Mouse (Mus musculus) MEL (cell line): Measurements from ENCODE around the gene Adgrb3. TPM values are rescaled to one million over a fixed set of nuclear protein-coding genes. Genes with fewer than 3 reads are reported as not detected.

Experiments
- DNase-seq: peaks from one replicate; pipeline ENCODE4 v3.0.0; 2011; ENCODE audit warnings: low read depth, low spot score
- H3K27ac ChIP-seq: 2 replicates; pipeline ENCODE4 v1.5.1; 2012; ENCODE audit warnings: low read depth, mild to moderate bottlenecking, control low read depth, low read length, moderate library complexity; ENCODE audit not compliant: control insufficient read depth
- H3K27me3 ChIP-seq, 2 experiments: fragments of 150-350 bp in 1 of 2; sonication (generic) in 1 of 2; 2 replicates each; pipeline ENCODE4 v1.6.1; 2012; ENCODE audit warnings: low read length in 2 of 2, mild to moderate bottlenecking in 2 of 2, improper control_type of control experiment in 1 of 2, moderate library complexity in 1 of 2; ENCODE audit not compliant: insufficient read depth in 2 of 2, control insufficient read depth in 1 of 2
- H3K36me3 ChIP-seq, 2 experiments: 2 replicates each; pipeline ENCODE4 v1.6.1; 2012 to 2014; ENCODE audit warnings: low read length in 2 of 2, improper control_type of control experiment in 1 of 2, inconsistent platforms in 1 of 2, mild to moderate bottlenecking in 1 of 2; ENCODE audit not compliant: insufficient read depth in 2 of 2, control insufficient read depth in 1 of 2
- H3K4me1 ChIP-seq, 2 experiments: fragments of 150-350 bp in 1 of 2; sonication (generic) in 1 of 2; 2 replicates each; pipeline ENCODE4 v1.6.1; 2012; ENCODE audit warnings: low read length in 2 of 2, improper control_type of control experiment in 1 of 2, mild to moderate bottlenecking in 1 of 2; ENCODE audit not compliant: insufficient read depth in 2 of 2, control insufficient read depth in 1 of 2
- H3K4me3 ChIP-seq, 2 experiments: fragments of 150-350 bp in 1 of 2; sonication (generic) in 1 of 2; 2 replicates each; pipeline ENCODE4 v1.5.1; 2012; ENCODE audit warnings: low read depth in 2 of 2, low read length in 2 of 2, mild to moderate bottlenecking in 2 of 2, moderate library complexity in 2 of 2, control low read depth in 1 of 2, improper control_type of control experiment in 1 of 2; ENCODE audit not compliant: control insufficient read depth in 1 of 2, insufficient read depth in 1 of 2
- H3K79me2 ChIP-seq: 2 replicates; pipeline ENCODE4 v1.6.1; 2012; ENCODE audit warnings: mild to moderate bottlenecking, low read length, moderate library complexity; ENCODE audit not compliant: control insufficient read depth, poor library complexity, insufficient read depth
- H3K9ac ChIP-seq: 2 replicates; pipeline ENCODE4 v1.6.1; 2012; ENCODE audit warnings: low read depth, mild to moderate bottlenecking, control low read depth, low read length, moderate library complexity; ENCODE audit not compliant: control insufficient read depth, poor library complexity, severe bottlenecking
- H3K9me3 ChIP-seq: fragments of 150-350 bp; sonication (generic); replicated peaks from 2 replicates; pipeline ENCODE4 v1.6.1; 2012; ENCODE audit warnings: mild to moderate bottlenecking, low read length, improper control_type of control experiment, moderate library complexity; ENCODE audit not compliant: insufficient read depth
- BHLHE40 ChIP-seq: IDR thresholded peaks from 2 replicates; pipeline ENCODE4 v1.6.1; 2012; ENCODE audit warnings: low read depth, mild to moderate bottlenecking, inconsistent platforms, low read length, improper control_type of control experiment, borderline replicate concordance
- CHD2 ChIP-seq: IDR thresholded peaks from 2 replicates; pipeline ENCODE4 v1.6.1; 2011; ENCODE audit warnings: low read length, improper control_type of control experiment
- CTCF ChIP-seq, 3 experiments: IDR thresholded peaks in 2 of 3; conservative IDR thresholded peaks in 1 of 3; 2 replicates each; pipeline ENCODE4 v1.5.1; 2011 to 2012; ENCODE audit warnings: low read length in 3 of 3, low read depth in 2 of 3, mild to moderate bottlenecking in 2 of 3, improper control_type of control experiment in 1 of 3, inconsistent platforms in 1 of 3, mixed read lengths in 1 of 3, moderate library complexity in 1 of 3; ENCODE audit not compliant: control insufficient read depth in 1 of 3, insufficient read depth in 1 of 3, poor library complexity in 1 of 3, severe bottlenecking in 1 of 3
- ELF1 ChIP-seq: IDR thresholded peaks from 2 replicates; pipeline ENCODE4 v1.6.1; 2014; ENCODE audit warnings: low read depth, mild to moderate bottlenecking, inconsistent platforms, low read length, improper control_type of control experiment, moderate library complexity
- EP300 ChIP-seq, 2 experiments: IDR thresholded peaks; 2 replicates each; pipeline ENCODE4 v1.6.1; 2011; ENCODE audit warnings: improper control_type of control experiment in 2 of 2, low read length in 2 of 2, low read depth in 1 of 2, mild to moderate bottlenecking in 1 of 2
- ETS1 ChIP-seq: IDR thresholded peaks from 2 replicates; pipeline ENCODE4 v1.6.1; 2012; ENCODE audit warnings: low read depth, mild to moderate bottlenecking, inconsistent platforms, low read length, improper control_type of control experiment, moderate library complexity
- GABPA ChIP-seq: IDR thresholded peaks from 2 replicates; pipeline ENCODE4 v1.6.1; 2012; ENCODE audit warnings: low read depth, mild to moderate bottlenecking, inconsistent platforms, low read length, improper control_type of control experiment, moderate library complexity
- GATA1 ChIP-seq: IDR thresholded peaks from 2 replicates; pipeline ENCODE4 v1.6.1; 2011; ENCODE audit warnings: low read depth, low read length, improper control_type of control experiment
- HCFC1 ChIP-seq: IDR thresholded peaks from 2 replicates; pipeline ENCODE4 v1.6.1; 2012; ENCODE audit warnings: low read depth, mild to moderate bottlenecking, inconsistent platforms, low read length, improper control_type of control experiment, moderate library complexity
- KAT2A ChIP-seq: conservative IDR thresholded peaks from 2 replicates; pipeline ENCODE4 v1.6.1; 2012; ENCODE audit warnings: low read depth, low read length, improper control_type of control experiment, inconsistent platforms
- MAFK ChIP-seq: IDR thresholded peaks from 2 replicates; pipeline ENCODE4 v1.6.1; 2011; ENCODE audit warnings: low read depth, mild to moderate bottlenecking, low read length, improper control_type of control experiment, borderline replicate concordance
- MAX ChIP-seq: IDR thresholded peaks from 2 replicates; pipeline ENCODE4 v1.6.1; 2011; ENCODE audit warnings: low read length, improper control_type of control experiment
- MEF2A ChIP-seq: IDR thresholded peaks from 2 replicates; pipeline ENCODE4 v1.6.1; 2014; ENCODE audit warnings: low read depth, mild to moderate bottlenecking, inconsistent platforms, low read length, improper control_type of control experiment; ENCODE audit not compliant: poor library complexity, insufficient replicate concordance, severe bottlenecking; ENCODE audit errors: extremely low read depth
- MXI1 ChIP-seq: IDR thresholded peaks from 2 replicates; pipeline ENCODE4 v1.6.1; 2011; ENCODE audit warnings: mild to moderate bottlenecking, low read depth, low read length, improper control_type of control experiment
- MYB ChIP-seq: IDR thresholded peaks from 2 replicates; pipeline ENCODE4 v1.6.1; 2011; ENCODE audit warnings: mild to moderate bottlenecking, low read depth, low read length, improper control_type of control experiment
- MYC ChIP-seq: IDR thresholded peaks from 2 replicates; pipeline ENCODE4 v1.6.1; 2011; ENCODE audit warnings: low read depth, mild to moderate bottlenecking, low read length, improper control_type of control experiment, moderate library complexity
- NRF1 ChIP-seq: IDR thresholded peaks from 2 replicates; pipeline ENCODE4 v1.6.1; 2014; ENCODE audit warnings: low read depth, mild to moderate bottlenecking, inconsistent platforms, low read length, improper control_type of control experiment, moderate library complexity; ENCODE audit not compliant: poor library complexity, insufficient read depth, severe bottlenecking
- POLR2A ChIP-seq, 2 experiments: IDR thresholded peaks; 2 replicates each; pipeline ENCODE4 v1.6.1; 2011 to 2012; ENCODE audit warnings: low read length in 2 of 2, mild to moderate bottlenecking in 2 of 2, control low read depth in 1 of 2, improper control_type of control experiment in 1 of 2, low read depth in 1 of 2, moderate library complexity in 1 of 2; ENCODE audit not compliant: control insufficient read depth in 1 of 2, insufficient read depth in 1 of 2, poor library complexity in 1 of 2
- POLR2AphosphoS5 ChIP-seq: IDR thresholded peaks from 2 replicates; pipeline ENCODE4 v1.6.1; 2012; ENCODE audit warnings: low read depth, borderline replicate concordance, mild to moderate bottlenecking, inconsistent platforms, low read length, moderate library complexity, mixed read lengths
- RAD21 ChIP-seq: IDR thresholded peaks from 2 replicates; pipeline ENCODE4 v1.6.1; 2011; ENCODE audit warnings: mild to moderate bottlenecking, low read depth, low read length, improper control_type of control experiment
- RCOR1 ChIP-seq: IDR thresholded peaks from 2 replicates; pipeline ENCODE4 v1.6.1; 2012; ENCODE audit warnings: low read depth, mild to moderate bottlenecking, inconsistent platforms, low read length, improper control_type of control experiment
- SMC3 ChIP-seq: IDR thresholded peaks from 2 replicates; pipeline ENCODE4 v1.6.1; 2011; ENCODE audit warnings: low read depth, low read length, improper control_type of control experiment
- TBP ChIP-seq: IDR thresholded peaks from 2 replicates; pipeline ENCODE4 v1.8.0; 2011; ENCODE audit warnings: low read depth, low read length, improper control_type of control experiment
- TCF12 ChIP-seq: IDR thresholded peaks from 2 replicates; pipeline ENCODE4 v1.6.1; 2014; ENCODE audit warnings: low read depth, mild to moderate bottlenecking, inconsistent platforms, low read length, improper control_type of control experiment, moderate library complexity
- UBTF ChIP-seq: IDR thresholded peaks from 2 replicates; pipeline ENCODE4 v1.6.1; 2012; ENCODE audit warnings: low read depth, mild to moderate bottlenecking, inconsistent platforms, low read length, improper control_type of control experiment, moderate library complexity, borderline replicate concordance; ENCODE audit not compliant: insufficient read depth
- USF1 ChIP-seq: IDR thresholded peaks from 2 replicates; pipeline ENCODE4 v1.6.1; 2014; ENCODE audit warnings: low read depth, mild to moderate bottlenecking, inconsistent platforms, low read length, improper control_type of control experiment, moderate library complexity
- USF2 ChIP-seq, 2 experiments: IDR thresholded peaks; 2 replicates each; pipeline ENCODE4 v1.6.1; 2011 to 2012; ENCODE audit warnings: improper control_type of control experiment in 2 of 2, low read length in 2 of 2, borderline replicate concordance in 1 of 2, inconsistent platforms in 1 of 2, low read depth in 1 of 2, mild to moderate bottlenecking in 1 of 2; ENCODE audit not compliant: insufficient read depth in 1 of 2
- ZC3H11A ChIP-seq: IDR thresholded peaks from 2 replicates; pipeline ENCODE4 v1.6.1; 2012; ENCODE audit warnings: low read depth, mild to moderate bottlenecking, inconsistent platforms, low read length, improper control_type of control experiment
- ZKSCAN1 ChIP-seq: IDR thresholded peaks from 2 replicates; pipeline ENCODE4 v1.6.1; 2012; ENCODE audit warnings: low read depth, mild to moderate bottlenecking, inconsistent platforms, low read length, improper control_type of control experiment, moderate library complexity
- ZMIZ1 ChIP-seq: IDR thresholded peaks from 2 replicates; pipeline ENCODE4 v1.6.1; 2012; ENCODE audit warnings: low read depth, mild to moderate bottlenecking, inconsistent platforms, low read length, improper control_type of control experiment, moderate library complexity
- ZNF384 ChIP-seq: IDR thresholded peaks from 2 replicates; pipeline ENCODE4 v1.6.1; 2012; ENCODE audit warnings: low read depth, mild to moderate bottlenecking, inconsistent platforms, low read length, improper control_type of control experiment
- polyA plus RNA-seq, 2 experiments: library from polyadenylated mRNA; stranded (reverse) in 1 of 2; unstranded in 1 of 2; fragments of >175 nt in 1 of 2; fragments of >200 nt in 1 of 2; gene quantifications; 2 replicates each; pipeline versions ENCODE4 v1.2.1 to v1.2.4; 2012; ENCODE audit warnings: low replicate concordance in 2 of 2, low read depth in 1 of 2; ENCODE audit not compliant: insufficient read length in 2 of 2, insufficient read depth in 1 of 2, missing spikeins in 1 of 2
- total RNA-seq: library from RNA; depleted of rRNA; stranded (reverse); fragments of 300-350 nt; gene quantifications from 2 replicates; pipeline ENCODE4 v1.2.3, GENCODE M21; 2012

The Adgrb3 gene
- total and polyA plus RNA-seq, 3 experiments = not detected

- TF ChIP-seq MXI1 (no peak), ZKSCAN1 (no peak), ZC3H11A (no peak), MAX (no peak), MAFK (no peak), USF2 (IDR thresholded peaks at IDR 0.05; ENCODE audit: borderline replicate concordance in 1 of 2, insufficient read depth in 1 of 2, low read depth in 1 of 2, low read length in 2 of 2) (no peak), TCF12 (no peak), RCOR1 (no peak), EP300 (IDR thresholded peaks at IDR 0.05; ENCODE audit: low read depth in 1 of 2, low read length in 2 of 2) (no peak), POLR2AphosphoS5 (no peak), MEF2A (no peak), MYB (no peak), TBP (no peak), POLR2A (IDR thresholded peaks at IDR 0.05; ENCODE audit: control insufficient read depth in 1 of 2, insufficient read depth in 1 of 2, low read depth in 1 of 2, low read length in 2 of 2, poor library complexity in 1 of 2) (no peak), ZNF384 (no peak), HCFC1 (no peak), RAD21 (no peak), GATA1 (no peak), CTCF (IDR thresholded peaks at IDR 0.05 in 2 of 3, conservative IDR thresholded peaks at IDR 0.05 in 1 of 3; ENCODE audit: control insufficient read depth in 1 of 3, insufficient read depth in 1 of 3, low read depth in 2 of 3, low read length in 3 of 3, poor library complexity in 1 of 3, severe bottlenecking in 1 of 3) (no peak), NRF1 (no peak)
- H3K27ac ChIP-seq = no peak overlapping the region
- H3K4me1 ChIP-seq = no peaks in the 10 kb centered on the region
- H3K27me3 ChIP-seq = no peaks in the 10 kb centered on the region
- no peaks in the 10 kb centered on the region for H3K9me3 ChIP-seq
- no peaks in the 10 kb centered on the region for H3K79me2 ChIP-seq
- H3K9ac ChIP-seq = no peak overlapping the region
- DNase-seq = no peak
- H3K36me3 ChIP-seq = no peaks in the 10 kb centered on the region
- no peak overlapping the region for H3K4me3 ChIP-seq
Observed at GRCm38 (mm10) chr1:25344876-25345275, 484.6 kb downstream of the Adgrb3 start.

- Histone ChIP-seq H3K36me3 (no peaks in the 10 kb centered on the region), H3K9ac (no peak overlapping the region), H3K79me2 (no peaks in the 10 kb centered on the region), H3K9me3 (no peaks in the 10 kb centered on the region), H3K4me1 (no peaks in the 10 kb centered on the region), H3K27me3 (no peaks in the 10 kb centered on the region), H3K27ac (no peak overlapping the region), H3K4me3 (no peak overlapping the region)
- TF ChIP-seq BHLHE40 (no peak), POLR2AphosphoS5 (no peak), ZC3H11A (no peak), SMC3 (no peak), ZKSCAN1 (no peak), MXI1 (no peak), MAFK (no peak), GABPA (no peak), USF2 (IDR thresholded peaks at IDR 0.05; ENCODE audit: borderline replicate concordance in 1 of 2, insufficient read depth in 1 of 2, low read depth in 1 of 2, low read length in 2 of 2) (no peak), UBTF (no peak), RCOR1 (no peak), ZMIZ1 (no peak), MYC (no peak), ETS1 (no peak), CHD2 (no peak), USF1 (no peak), KAT2A (no peak), ELF1 (no peak), MEF2A (no peak)
- no peak for DNase-seq
Observed at GRCm38 (mm10) chr1:25325406-25325805, 504.1 kb downstream of the Adgrb3 start.
